In genomic region chr6:22147236-22147635, GRCm38 (mm10) we compare ENCODE assay signal across 35 mouse cellular contexts.
"Had no signal": no experiment of that assay in that cellular context is flagged by ENCODE, and none has a peak within 500 bp of the region (broad histone marks: within the 10 kb centered on the region; RNA-seq: fewer than 3 reads in every experiment).

No protein-coding gene starts in this region.

- H3K9ac ChIP-seq: heart, embryonic 12.5 days; heart, embryonic 13.5 days; heart, embryonic 15.5 days; hindbrain, embryonic 12.5 days; hindbrain, embryonic 13.5 days; hindbrain, embryonic 14.5 days; hindbrain, embryonic 15.5 days; intestine, embryonic 15.5 days; kidney, embryonic 15.5 days had no signal

- H3K4me3 ChIP-seq: heart, embryonic 10.5 days; heart, embryonic 12.5 days; heart, embryonic 13.5 days; heart, embryonic 15.5 days; hindbrain, embryonic 10.5 days; hindbrain, embryonic 12.5 days; hindbrain, embryonic 13.5 days; hindbrain, embryonic 15.5 days; intestine, embryonic 15.5 days; kidney, embryonic 15.5 days; layer of hippocampus, adult 2 months had no signal

- H3K4me2 ChIP-seq: heart, embryonic 11.5 days; heart, embryonic 12.5 days; heart, embryonic 13.5 days; heart, embryonic 15.5 days; hindbrain, embryonic 12.5 days; hindbrain, embryonic 13.5 days; hindbrain, embryonic 14.5 days; hindbrain, embryonic 15.5 days; intestine, embryonic 15.5 days; kidney, embryonic 15.5 days had no signal

- H3K4me1 ChIP-seq: heart, embryonic 10.5 days; heart, embryonic 12.5 days; heart, embryonic 13.5 days; heart, embryonic 15.5 days; hindbrain, embryonic 10.5 days; hindbrain, embryonic 12.5 days; hindbrain, embryonic 13.5 days; hindbrain, embryonic 15.5 days; intestine, embryonic 15.5 days; kidney, embryonic 15.5 days had no signal

- ATAC-seq: hindbrain, embryonic 16.5 days; hindbrain, postnatal 0 days; inflammation-experienced regulatory T-cells, adult 6 months; intestine, embryonic 15.5 days; intestine, embryonic 16.5 days; intestine, postnatal 0 days had no signal

- H3K27ac ChIP-seq: heart, embryonic 10.5 days; heart, embryonic 13.5 days; heart, embryonic 15.5 days; hindbrain, embryonic 10.5 days; hindbrain, embryonic 12.5 days; hindbrain, embryonic 13.5 days; hindbrain, embryonic 14.5 days; hindbrain, embryonic 15.5 days; hindbrain, postnatal 0 days; intestine, embryonic 15.5 days; kidney, embryonic 15.5 days; kidney, postnatal 0 days; layer of hippocampus, adult 2 months had no signal

- DNase-seq: heart, postnatal 10 days; heart, postnatal 14 days; heart, postnatal 36 days; heart, postnatal 4 days; kidney, adult 11 months; kidney, adult 18-20 months; kidney, adult 2 months; kidney, adult 8-10 months; kidney, adult 9 months; kidney, postnatal 10 days; kidney, postnatal 14 days; kidney, postnatal 25 days; kidney, postnatal 36 days; kidney, postnatal 4 days; layer of hippocampus, adult 9-11 months; layer of hippocampus, postnatal 36 days had no signal

- H3K27me3 ChIP-seq: heart, embryonic 12.5 days; heart, embryonic 13.5 days; heart, embryonic 15.5 days; hindbrain, embryonic 12.5 days; hindbrain, embryonic 13.5 days; hindbrain, embryonic 15.5 days; intestine, embryonic 15.5 days; kidney, embryonic 15.5 days had no signal

- H3K36me3 ChIP-seq: heart, embryonic 12.5 days; heart, embryonic 15.5 days; hindbrain, embryonic 10.5 days; hindbrain, embryonic 12.5 days; hindbrain, embryonic 13.5 days; hindbrain, embryonic 15.5 days; intestine, embryonic 15.5 days had no signal

- H3K9me3 ChIP-seq: heart, embryonic 10.5 days; heart, embryonic 12.5 days; heart, embryonic 13.5 days; heart, embryonic 15.5 days; hindbrain, embryonic 10.5 days; hindbrain, embryonic 12.5 days; hindbrain, embryonic 13.5 days; hindbrain, embryonic 15.5 days; intestine, embryonic 15.5 days; kidney, embryonic 15.5 days had no signal
